Comparison of ENCODE assay signal across 8 mouse cellular contexts in the genomic region with DNA sequence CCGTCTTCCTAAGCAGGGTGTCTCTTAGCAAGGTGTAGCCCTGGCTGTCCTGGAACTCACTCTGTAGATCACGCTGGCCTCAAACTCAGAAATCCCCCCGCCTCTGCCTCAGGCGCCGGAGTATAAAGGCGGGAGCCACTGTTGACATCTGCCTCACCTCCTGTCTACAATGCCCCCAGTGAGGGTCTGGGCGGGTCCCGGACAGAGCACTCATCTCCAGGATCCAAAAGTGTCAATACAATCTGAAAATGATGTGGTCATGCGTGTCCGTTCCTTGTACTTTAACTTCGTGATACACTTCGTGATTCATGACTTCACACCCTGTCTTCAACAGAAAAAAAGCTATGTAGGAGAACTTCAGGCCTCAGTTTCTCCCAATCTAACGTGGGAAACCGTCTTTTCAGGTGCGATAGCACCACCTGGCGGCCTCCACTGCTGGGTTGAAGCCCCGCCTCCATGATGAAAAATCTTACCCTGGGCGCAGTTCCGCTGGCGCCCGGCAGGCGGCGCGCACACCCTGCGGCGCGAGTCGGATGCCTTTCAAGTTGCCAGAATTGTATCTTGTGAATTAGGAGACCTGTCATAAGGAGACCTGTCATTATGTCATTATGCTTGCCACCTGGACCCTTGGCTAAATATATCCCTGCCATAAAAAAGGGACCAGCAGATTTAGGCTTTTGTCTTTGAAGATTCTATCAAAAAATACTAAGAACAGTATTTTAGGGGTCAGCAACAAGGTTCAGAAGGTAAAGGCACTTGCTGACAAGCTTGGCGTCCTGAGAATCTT. TPM values are rescaled to one million over a fixed set of nuclear protein-coding genes. Genes with fewer than 3 reads are reported as not detected.
DNase-seq lines count a peak whose midpoint lies in the region; ATAC-seq lines count a peak whose summit lies in the region.

No protein-coding gene starts in this region.

- DNase-seq in ZHBTc4 (ENCODE audit: low read depth, low spot score) = peak; percentile 92
- peak; percentile 87 for DNase-seq in gastrocnemius, postnatal 14 days
- peak; percentile 95 to 96 for DNase-seq in left cerebral cortex, postnatal 25 days (ENCODE audit: low spot score in 2 of 2)
- peak; percentile 90 for DNase-seq in mesoderm, embryonic 11.5 days (ENCODE audit: low read depth, low spot score)
- DNase-seq in right cerebral cortex, postnatal 25 days = peak; percentile 91
- peak; percentile 87 to 90 for DNase-seq in urinary bladder, postnatal 4 days (ENCODE audit: low spot score in 2 of 2)

- peak; percentile 45 for ATAC-seq in common myeloid progenitor, adult 5-6 weeks (replicated peaks; ENCODE audit: low read depth, poor library complexity, severe bottlenecking)
- ATAC-seq in inflammation-experienced regulatory T-cells, adult 6 months = peak; percentile 51

- intact Hi-C loops in gastrocnemius, postnatal 14 days (cut with DNase I; ENCODE audit: low total_unique reads) = loop anchor here (2.0 to 5.0 kb wide), 3 partner anchors 30 to 93 kb away; no protein-coding TSS in a partner anchor
- intact Hi-C loops in left cerebral cortex, postnatal 25 days (cut with DNase I) = loop anchor here (1.0 to 2.0 kb wide), 4 partner anchors 32 to 90 kb away; no protein-coding TSS in a partner anchor

RNA-seq across cellular contexts. Expression of gene Arid3a, which starts 1.7 kb away (rescaled TPM):
- 11.5 and 16.0 TPM in 2 replicates for total RNA-seq in common myeloid progenitor, adult 5-6 weeks (2017)
- 1 to 10 TPM; 2.4 to 2.7 TPM for total RNA-seq in gastrocnemius, postnatal 14 days (2021)
- 1 to 10 TPM; 2.1 to 3.5 (median 2.4) TPM for polyA plus RNA-seq in inflammation-experienced regulatory T-cells, adult 6 months (2017; shearing (Covaris generic))
- total RNA-seq in left cerebral cortex, postnatal 25 days (2021) = 1 to 10 TPM; 5.4 to 8.6 TPM

RNA-seq across cellular contexts. Expression of gene R3hdm4, which starts 4.2 kb away (rescaled TPM):
- 38.4 and 50.7 TPM in 2 replicates for total RNA-seq in common myeloid progenitor, adult 5-6 weeks (2017)
- 100 to 1,000 TPM in 1 of 2 experiments, 10 to 100 TPM in 1; 98.8 to 106 TPM for total RNA-seq in gastrocnemius, postnatal 14 days (2021)
- 100 to 1,000 TPM in 1 of 3 experiments, 10 to 100 TPM in 2; 96.5 to 106 (median 96.9) TPM for polyA plus RNA-seq in inflammation-experienced regulatory T-cells, adult 6 months (2017; shearing (Covaris generic))
- 100 to 1,000 TPM; 366 to 394 TPM for total RNA-seq in left cerebral cortex, postnatal 25 days (2021)

RNA-seq across cellular contexts. Expression of gene Kiss1r, which starts 8.4 kb away (rescaled TPM):
- 0.73 TPM in 1 of 2 replicates, not detected in the other for total RNA-seq in common myeloid progenitor, adult 5-6 weeks (2017)
- under 1 TPM; 0.27 to 0.44 TPM for total RNA-seq in gastrocnemius, postnatal 14 days (2021)
- polyA plus RNA-seq in inflammation-experienced regulatory T-cells, adult 6 months (2017; shearing (Covaris generic)) = not detected
- 1 to 10 TPM; 7.1 to 7.8 TPM for total RNA-seq in left cerebral cortex, postnatal 25 days (2021)

RNA-seq across cellular contexts. Expression of gene Gm26602, which starts 14.5 kb away (rescaled TPM):
- 7.0 and 11.2 TPM in 2 replicates for total RNA-seq in common myeloid progenitor, adult 5-6 weeks (2017)
- total RNA-seq in gastrocnemius, postnatal 14 days (2021) = not detected
- 1 to 10 TPM in 1 of 3 experiments, not detected in 2; 5.5 TPM for polyA plus RNA-seq in inflammation-experienced regulatory T-cells, adult 6 months (2017; shearing (Covaris generic))
- not detected for total RNA-seq in left cerebral cortex, postnatal 25 days (2021)

RNA-seq across cellular contexts. Expression of gene Med16, which starts 16.5 kb away (rescaled TPM):
- 17.3 and 19.3 TPM in 2 replicates for total RNA-seq in common myeloid progenitor, adult 5-6 weeks (2017)
- 10 to 100 TPM; 37.7 to 38.1 TPM for total RNA-seq in gastrocnemius, postnatal 14 days (2021)
- polyA plus RNA-seq in inflammation-experienced regulatory T-cells, adult 6 months (2017; shearing (Covaris generic)) = 1 to 10 TPM; 5.7 to 7.9 (median 7.1) TPM
- 10 to 100 TPM; 57.5 to 59.8 TPM for total RNA-seq in left cerebral cortex, postnatal 25 days (2021)

Comparison
In these comparisons a context has a peak if more than half of its experiments do, and no peak if none do; other contexts are left out.
1. Peak in every context shown above with its lines: DNase-seq and ATAC-seq.